In genomic region chr9:69994547-69994946, GRCm38 (mm10) we compare ENCODE assay signal across 35 mouse cellular contexts. TPM values are rescaled to one million over a fixed set of nuclear protein-coding genes. Genes with fewer than 3 reads are reported as not detected.
"Had no signal": no experiment of that assay in that cellular context is flagged by ENCODE, and none has a peak within 500 bp of the region (broad histone marks: within the 10 kb centered on the region; RNA-seq: fewer than 3 reads in every experiment).

No protein-coding gene starts in this region.

- H3K27me3 ChIP-seq: heart, embryonic 12.5 days; hindbrain, embryonic 12.5 days; intestine, embryonic 15.5 days; limb, embryonic 13.5 days; limb, embryonic 15.5 days had no signal

- H3K4me3 ChIP-seq: heart, embryonic 12.5 days; hindbrain, embryonic 10.5 days; hindbrain, embryonic 12.5 days; intestine, embryonic 15.5 days; limb, embryonic 13.5 days; limb, embryonic 15.5 days had no signal

- H3K9ac ChIP-seq: heart, embryonic 12.5 days; hindbrain, embryonic 12.5 days; hindbrain, embryonic 14.5 days; intestine, embryonic 15.5 days; limb, embryonic 13.5 days; limb, embryonic 15.5 days; liver, embryonic 14.5 days had no signal

- H3K27ac ChIP-seq: hindbrain, embryonic 10.5 days; hindbrain, embryonic 12.5 days; hindbrain, embryonic 14.5 days; intestine, embryonic 15.5 days; limb, embryonic 13.5 days; limb, embryonic 15.5 days; liver, embryonic 14.5 days had no signal

- H3K9me3 ChIP-seq: heart, embryonic 12.5 days; hindbrain, embryonic 10.5 days; hindbrain, embryonic 12.5 days; intestine, embryonic 15.5 days; limb, embryonic 13.5 days; limb, embryonic 15.5 days had no signal

- DNase-seq: gastrocnemius, postnatal 10 days; gastrocnemius, postnatal 25 days; heart, postnatal 10 days; heart, postnatal 4 days; kidney, adult 18-20 months; kidney, adult 8-10 months; kidney, postnatal 10 days; kidney, postnatal 25 days; kidney, postnatal 4 days; layer of hippocampus, adult 9-11 months; layer of hippocampus, postnatal 36 days; left cerebral cortex, postnatal 4 days had no signal

- ATAC-seq: hindbrain, embryonic 16.5 days; inflammation-experienced regulatory T-cells, adult 6 months; intestine, embryonic 15.5 days; intestine, postnatal 0 days had no signal

RNA-seq across cellular contexts. Expression of gene Gcnt3, which starts 43.3 kb away (rescaled TPM):
- total RNA-seq: gastrocnemius, postnatal 10 days; gastrocnemius, postnatal 25 days; gastrocnemius, postnatal 4 days; granulocyte monocyte progenitor cell, adult 5-6 weeks; heart, postnatal 10 days; heart, postnatal 4 days; layer of hippocampus, adult 18-20 months; layer of hippocampus, adult 8-10 months; layer of hippocampus, postnatal 14 days; layer of hippocampus, postnatal 36 days; left cerebral cortex, adult 18-20 months; left cerebral cortex, adult 8-10 months; left cerebral cortex, postnatal 10 days; left cerebral cortex, postnatal 25 days; left cerebral cortex, postnatal 4 days had no signal
- polyA plus RNA-seq: heart, embryonic 12.5 days; heart, embryonic 14.5 days; hindbrain, embryonic 10.5 days; hindbrain, embryonic 12.5 days; hindbrain, embryonic 14.5 days; hindbrain, embryonic 16.5 days; inflammation-experienced regulatory T-cells, adult 6 months; limb, embryonic 11.5 days; liver, embryonic 11.5 days; liver, embryonic 14.5 days had no signal
